Mouse (Mus musculus): ENCODE results near the gene Scaf11. TPM values are rescaled to one million over a fixed set of nuclear protein-coding genes. Genes with fewer than 3 reads are reported as not detected.

The Scaf11 gene
- total RNA-seq, 1 experiment from 2014 or later, result 196 TPM

- no peak for ATAC-seq (ENCODE audit: extremely low read depth, insufficient number of reproducible peaks, low FRiP score, poor library complexity, severe bottlenecking)
Observed at GRCm38 (mm10) chr15:96408717-96409121, 51.9 kb downstream of the Scaf11 start.

DNA sequence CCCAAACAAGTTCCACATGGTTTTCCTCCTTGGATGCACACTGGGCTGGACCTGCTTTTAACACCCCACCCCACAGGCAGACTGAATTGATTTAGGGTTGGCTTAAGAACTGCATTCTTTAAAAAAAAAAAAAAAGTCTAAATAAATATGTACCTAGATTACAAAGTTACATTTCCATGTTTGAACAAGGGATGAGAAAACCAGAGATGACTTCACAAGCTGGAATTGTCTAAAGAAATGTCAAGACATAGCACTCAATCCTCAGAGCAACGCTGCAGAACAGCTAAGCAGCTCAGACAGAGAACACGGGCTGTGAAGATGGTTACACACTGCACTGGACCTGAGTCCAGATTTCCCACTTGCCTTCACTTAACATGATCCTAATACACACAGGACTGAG lies 53.5 kb downstream of the Scaf11 start:
- no peak for ATAC-seq (ENCODE audit: extremely low read depth, insufficient number of reproducible peaks, low FRiP score, poor library complexity, severe bottlenecking)

GRCm38 (mm10) chr15:96406253-96406652 lies 54.4 kb downstream of the Scaf11 start:
- no peak for ATAC-seq (ENCODE audit: extremely low read depth, insufficient number of reproducible peaks, low FRiP score, poor library complexity, severe bottlenecking)

DNA sequence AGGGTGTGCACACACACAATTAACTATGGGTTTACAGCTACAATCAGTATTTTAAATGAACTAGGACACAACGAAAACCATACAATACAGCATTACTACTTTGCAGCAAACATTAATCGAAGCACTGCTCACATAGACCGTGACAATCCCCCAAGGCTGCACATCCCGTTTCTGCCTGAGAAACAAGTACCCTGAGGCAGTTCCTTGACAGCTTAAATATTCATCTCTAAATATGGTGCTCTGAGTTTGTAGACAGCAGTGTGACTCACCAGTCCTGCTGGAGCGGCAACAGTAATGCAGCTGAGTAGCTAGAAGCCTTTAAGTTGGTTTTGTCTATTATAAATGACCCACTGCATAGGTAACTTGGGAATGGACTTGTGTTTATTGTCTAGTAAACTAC lies 55.1 kb downstream of the Scaf11 start:
- ATAC-seq (ENCODE audit: extremely low read depth, insufficient number of reproducible peaks, low FRiP score, poor library complexity, severe bottlenecking), result no peak

DNA sequence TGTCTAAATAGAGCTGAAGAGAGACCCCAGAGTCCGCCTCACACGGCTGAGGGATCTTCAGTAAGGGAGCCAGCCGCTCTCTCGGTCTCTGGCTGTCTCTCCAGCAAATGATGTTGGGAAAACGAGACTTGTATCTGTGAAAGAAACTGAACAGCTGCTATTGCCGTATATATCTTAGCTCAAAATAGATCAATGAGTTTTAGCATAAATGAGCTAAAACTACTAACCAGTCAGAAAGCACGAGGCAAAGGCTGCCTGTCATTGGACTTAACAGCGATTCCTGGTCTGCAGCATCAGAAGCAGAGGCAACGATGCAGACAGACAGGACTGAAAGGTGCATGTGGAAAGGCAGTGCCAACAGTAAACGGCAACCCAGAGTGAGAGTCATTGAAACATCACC lies 62.3 kb downstream of the Scaf11 start:
- no peak for ATAC-seq (ENCODE audit: extremely low read depth, insufficient number of reproducible peaks, low FRiP score, poor library complexity, severe bottlenecking)

DNA sequence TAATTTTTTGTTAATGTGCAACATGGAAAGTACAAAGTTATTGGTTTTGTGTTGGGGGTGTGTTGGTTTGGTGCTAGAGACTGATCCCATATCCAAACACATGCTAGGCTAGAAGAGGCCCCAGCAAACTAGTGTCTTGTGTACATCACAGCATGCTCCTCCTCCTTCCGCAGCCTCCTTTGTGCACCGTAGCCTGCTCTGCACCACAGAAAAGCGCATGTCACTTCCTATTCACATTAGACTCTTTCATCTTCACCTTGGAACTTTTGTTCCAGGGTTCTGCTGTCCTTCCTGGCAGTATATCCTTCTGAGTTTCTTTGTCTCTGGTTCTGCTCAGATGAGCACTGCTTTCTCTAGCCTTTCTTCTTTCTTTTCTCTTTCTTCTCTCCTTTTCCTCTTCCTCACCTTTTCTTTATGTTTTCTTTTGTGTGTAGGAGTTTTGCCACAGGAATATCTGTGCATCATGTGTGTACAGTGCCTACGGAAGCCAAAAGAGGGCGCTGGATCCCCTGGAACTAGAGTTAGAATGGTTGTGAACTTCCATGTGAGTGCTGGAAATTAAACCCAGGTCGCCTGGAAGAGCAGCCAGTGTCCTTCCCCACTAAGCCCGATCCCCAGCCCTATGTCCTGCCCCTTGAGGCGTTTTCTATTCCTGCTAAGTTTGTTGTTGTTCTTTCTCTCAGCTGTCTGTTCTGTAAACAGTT lies 63.9 kb downstream of the Scaf11 start:
- no peak for ATAC-seq (ENCODE audit: extremely low read depth, insufficient number of reproducible peaks, low FRiP score, poor library complexity, severe bottlenecking)

GRCm38 (mm10) chr15:96395071-96395470 lies 65.6 kb downstream of the Scaf11 start:
- ATAC-seq (ENCODE audit: extremely low read depth, insufficient number of reproducible peaks, low FRiP score, poor library complexity, severe bottlenecking), result no peak

GRCm38 (mm10) chr15:96392878-96393277 lies 67.8 kb downstream of the Scaf11 start:
- no peak for ATAC-seq (ENCODE audit: extremely low read depth, insufficient number of reproducible peaks, low FRiP score, poor library complexity, severe bottlenecking)

DNA sequence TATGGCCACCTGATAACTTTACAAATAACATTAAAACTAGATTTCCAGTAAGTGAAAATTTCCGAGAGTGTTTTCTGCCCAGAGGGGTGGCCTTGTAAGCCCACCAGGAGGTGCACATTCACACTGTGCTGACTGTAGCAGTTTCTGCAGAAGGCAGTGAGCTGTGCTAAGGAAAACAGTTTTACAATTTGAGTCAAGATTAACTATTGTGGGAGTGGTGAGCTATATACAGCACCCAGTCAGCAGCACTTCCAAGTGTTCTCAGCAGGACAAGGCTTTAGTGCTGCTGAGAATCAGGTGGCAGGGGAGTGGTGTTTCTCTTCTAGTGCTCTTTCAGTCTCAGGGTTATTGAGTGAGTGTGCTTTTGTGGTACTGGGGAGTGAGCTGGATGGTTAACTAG lies 72.1 kb downstream of the Scaf11 start:
- ATAC-seq (ENCODE audit: extremely low read depth, insufficient number of reproducible peaks, low FRiP score, poor library complexity, severe bottlenecking), result no peak

DNA sequence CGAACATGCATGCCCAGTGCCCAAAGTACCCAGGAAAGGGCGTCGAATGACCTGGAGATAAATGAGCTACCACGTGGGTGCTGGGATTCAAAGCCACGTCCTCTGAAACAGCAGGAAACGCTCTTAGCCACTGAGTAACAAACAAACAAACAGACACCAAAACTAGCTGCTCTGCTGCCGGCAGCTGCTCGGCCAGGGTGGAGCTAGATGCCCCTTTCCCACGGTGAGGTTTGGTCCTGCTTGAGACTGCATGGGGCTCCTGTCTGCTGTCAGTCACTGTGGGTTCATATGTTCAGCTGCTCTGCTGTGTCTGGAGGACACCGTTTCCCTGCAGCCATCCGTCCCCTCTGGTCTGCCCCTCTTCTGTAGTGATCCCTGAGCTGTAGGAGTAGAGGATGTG lies 78.4 kb downstream of the Scaf11 start:
- no peak for ATAC-seq (ENCODE audit: extremely low read depth, insufficient number of reproducible peaks, low FRiP score, poor library complexity, severe bottlenecking)

GRCm38 (mm10) chr15:96377701-96378100 lies 82.9 kb downstream of the Scaf11 start:
- no peak for ATAC-seq (ENCODE audit: extremely low read depth, insufficient number of reproducible peaks, low FRiP score, poor library complexity, severe bottlenecking)

DNA sequence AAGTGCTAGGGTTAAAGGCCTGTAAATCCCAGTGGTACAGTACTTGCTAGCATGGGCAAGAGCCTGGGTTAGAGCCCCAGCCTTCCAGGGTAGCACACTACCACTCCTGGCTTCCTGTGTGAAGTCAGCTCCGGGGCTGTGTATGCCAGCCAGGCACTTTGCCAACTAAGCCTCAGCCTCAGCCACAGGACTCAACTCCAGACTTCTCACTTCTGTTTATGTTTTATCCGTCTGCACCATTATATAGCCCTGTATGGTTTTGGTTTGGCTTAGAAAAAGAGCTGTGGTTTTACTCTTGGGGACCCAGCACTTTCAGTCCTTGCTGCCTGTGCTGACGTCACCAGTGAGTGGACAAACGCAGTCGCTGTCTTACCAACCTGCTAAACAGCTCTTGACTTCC lies 83.4 kb downstream of the Scaf11 start:
- no peak for ATAC-seq (ENCODE audit: extremely low read depth, insufficient number of reproducible peaks, low FRiP score, poor library complexity, severe bottlenecking)

GRCm38 (mm10) chr15:96376214-96376613 lies 84.4 kb downstream of the Scaf11 start:
- no peak for ATAC-seq (ENCODE audit: extremely low read depth, insufficient number of reproducible peaks, low FRiP score, poor library complexity, severe bottlenecking)

- no peak for ATAC-seq (ENCODE audit: extremely low read depth, insufficient number of reproducible peaks, low FRiP score, poor library complexity, severe bottlenecking)
Observed at GRCm38 (mm10) chr15:96373161-96373560, 87.5 kb downstream of the Scaf11 start.

- no peak for ATAC-seq (ENCODE audit: extremely low read depth, insufficient number of reproducible peaks, low FRiP score, poor library complexity, severe bottlenecking)
Observed at GRCm38 (mm10) chr15:96372628-96373027, 88.0 kb downstream of the Scaf11 start.

DNA sequence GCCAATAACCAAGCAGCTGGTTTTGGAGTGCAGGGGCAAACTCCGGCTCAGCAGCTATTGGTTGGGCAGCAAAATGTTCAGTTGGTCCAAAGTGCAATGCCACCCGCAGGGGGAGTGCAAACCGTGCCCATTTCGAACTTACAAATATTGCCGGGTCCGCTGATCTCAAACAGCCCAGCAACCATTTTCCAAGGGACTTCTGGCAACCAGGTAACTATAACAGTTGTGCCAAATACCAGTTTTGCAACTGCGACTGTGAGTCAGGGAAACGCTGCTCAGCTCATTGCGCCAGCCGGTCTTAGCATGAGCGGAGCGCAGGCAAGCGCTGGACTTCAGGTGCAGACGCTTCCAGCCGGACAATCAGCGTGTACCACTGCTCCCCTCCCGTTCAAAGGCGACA lies 89.3 kb downstream of the Scaf11 start:
- no peak for ATAC-seq (ENCODE audit: extremely low read depth, insufficient number of reproducible peaks, low FRiP score, poor library complexity, severe bottlenecking)

- ATAC-seq (ENCODE audit: extremely low read depth, insufficient number of reproducible peaks, low FRiP score, poor library complexity, severe bottlenecking), result no peak
Observed at GRCm38 (mm10) chr15:96366176-96366963, 94.3 kb downstream of the Scaf11 start.

- ATAC-seq (ENCODE audit: extremely low read depth, insufficient number of reproducible peaks, low FRiP score, poor library complexity, severe bottlenecking), result no peak
Observed at GRCm38 (mm10) chr15:96365351-96365750, 95.3 kb downstream of the Scaf11 start.

Measured in neutrophil, adult 5-6 weeks (primary cell).